Mouse (Mus musculus): ENCODE data around the gene Gramd1c.

Gene Gramd1c

GRCm38 (mm10) chr16:44018986-44019548, 44.1 kb downstream of the Gramd1c start:
- no peak for DNase-seq (ENCODE audit: low read depth, low spot score)

GRCm38 (mm10) chr16:44018372-44018771, 44.8 kb downstream of the Gramd1c start:
- DNase-seq (ENCODE audit: low read depth, low spot score) = peak; percentile 17

GRCm38 (mm10) chr16:44017707-44018106, 45.4 kb downstream of the Gramd1c start:
- no peak for DNase-seq (ENCODE audit: low read depth, low spot score)

GRCm38 (mm10) chr16:44016164-44016563, 47.0 kb downstream of the Gramd1c start:
- peak; percentile 77 for DNase-seq (ENCODE audit: low read depth, low spot score)

- no peak for DNase-seq (ENCODE audit: low read depth, low spot score)
Observed at GRCm38 (mm10) chr16:44015416-44016158, 47.6 kb downstream of the Gramd1c start.

- DNase-seq (ENCODE audit: low read depth, low spot score) = no peak
Observed at GRCm38 (mm10) chr16:44011010-44011409, 52.1 kb downstream of the Gramd1c start.

- peak; percentile 19 for DNase-seq (ENCODE audit: low read depth, low spot score)
Observed at GRCm38 (mm10) chr16:44002086-44002485, 61.1 kb downstream of the Gramd1c start.

- DNase-seq (ENCODE audit: low read depth, low spot score) = no peak
Observed at GRCm38 (mm10) chr16:43999541-43999940, 63.6 kb downstream of the Gramd1c start.

- DNase-seq (ENCODE audit: low read depth, low spot score) = no peak
Observed at GRCm38 (mm10) chr16:43999111-43999510, 64.0 kb downstream of the Gramd1c start.

GRCm38 (mm10) chr16:43994623-43995022, 68.5 kb downstream of the Gramd1c start:
- DNase-seq (ENCODE audit: low read depth, low spot score) = no peak

- DNase-seq (ENCODE audit: low read depth, low spot score) = no peak
Observed at GRCm38 (mm10) chr16:43986299-43986698, 76.8 kb downstream of the Gramd1c start.

- peak; percentile 54 for DNase-seq (ENCODE audit: low read depth, low spot score)
Observed at GRCm38 (mm10) chr16:43980110-43980609, 83.0 kb downstream of the Gramd1c start.

GRCm38 (mm10) chr16:43979328-43980109, 83.6 kb downstream of the Gramd1c start, which contains the start of gene Zdhhc23:
Gene Zdhhc23, minus strand, starts transcription at chr16:43979791.
- peak; percentile 77 for DNase-seq (ENCODE audit: low read depth, low spot score)

GRCm38 (mm10) chr16:43979010-43979327, 84.2 kb downstream of the Gramd1c start:
- DNase-seq (ENCODE audit: low read depth, low spot score) = no peak

- DNase-seq (ENCODE audit: low read depth, low spot score) = no peak
Observed at GRCm38 (mm10) chr16:43973606-43974220, 89.4 kb downstream of the Gramd1c start.

- no peak for DNase-seq (ENCODE audit: low read depth, low spot score)
Observed at GRCm38 (mm10) chr16:43973147-43973546, 90.0 kb downstream of the Gramd1c start.

- no peak for DNase-seq (ENCODE audit: low read depth, low spot score)
Observed at GRCm38 (mm10) chr16:43972391-43972790, 90.8 kb downstream of the Gramd1c start.

- DNase-seq (ENCODE audit: low read depth, low spot score) = no peak
Observed at GRCm38 (mm10) chr16:43971741-43972140, 91.4 kb downstream of the Gramd1c start.

- no peak for DNase-seq (ENCODE audit: low read depth, low spot score)
Observed at GRCm38 (mm10) chr16:43971189-43971588, 92.0 kb downstream of the Gramd1c start.

GRCm38 (mm10) chr16:43970426-43970825, 92.7 kb downstream of the Gramd1c start:
- no peak for DNase-seq (ENCODE audit: low read depth, low spot score)

- DNase-seq (ENCODE audit: low read depth, low spot score) = no peak
Observed at GRCm38 (mm10) chr16:43965781-43966389, 97.3 kb downstream of the Gramd1c start.

Measured in CD4-positive, CD25-positive, alpha-beta regulatory T cell, adult 2 months (primary cell).